Mouse (Mus musculus): Measurements from ENCODE around the gene Ddx25. TPM values are rescaled to one million over a fixed set of nuclear protein-coding genes. Genes with fewer than 3 reads are reported as not detected.

Ddx25 gene
- polyA plus RNA-seq (2017; shearing (Covaris generic)): 0.04 TPM

GRCm38 (mm10) chr9:35558257-35559008 is at the start of gene Ddx25, which contains the start of gene Pus3:
Ddx25 (minus strand) TSS chr9:35558528.
Pus3 (plus strand) TSS chr9:35558595.

DNA sequence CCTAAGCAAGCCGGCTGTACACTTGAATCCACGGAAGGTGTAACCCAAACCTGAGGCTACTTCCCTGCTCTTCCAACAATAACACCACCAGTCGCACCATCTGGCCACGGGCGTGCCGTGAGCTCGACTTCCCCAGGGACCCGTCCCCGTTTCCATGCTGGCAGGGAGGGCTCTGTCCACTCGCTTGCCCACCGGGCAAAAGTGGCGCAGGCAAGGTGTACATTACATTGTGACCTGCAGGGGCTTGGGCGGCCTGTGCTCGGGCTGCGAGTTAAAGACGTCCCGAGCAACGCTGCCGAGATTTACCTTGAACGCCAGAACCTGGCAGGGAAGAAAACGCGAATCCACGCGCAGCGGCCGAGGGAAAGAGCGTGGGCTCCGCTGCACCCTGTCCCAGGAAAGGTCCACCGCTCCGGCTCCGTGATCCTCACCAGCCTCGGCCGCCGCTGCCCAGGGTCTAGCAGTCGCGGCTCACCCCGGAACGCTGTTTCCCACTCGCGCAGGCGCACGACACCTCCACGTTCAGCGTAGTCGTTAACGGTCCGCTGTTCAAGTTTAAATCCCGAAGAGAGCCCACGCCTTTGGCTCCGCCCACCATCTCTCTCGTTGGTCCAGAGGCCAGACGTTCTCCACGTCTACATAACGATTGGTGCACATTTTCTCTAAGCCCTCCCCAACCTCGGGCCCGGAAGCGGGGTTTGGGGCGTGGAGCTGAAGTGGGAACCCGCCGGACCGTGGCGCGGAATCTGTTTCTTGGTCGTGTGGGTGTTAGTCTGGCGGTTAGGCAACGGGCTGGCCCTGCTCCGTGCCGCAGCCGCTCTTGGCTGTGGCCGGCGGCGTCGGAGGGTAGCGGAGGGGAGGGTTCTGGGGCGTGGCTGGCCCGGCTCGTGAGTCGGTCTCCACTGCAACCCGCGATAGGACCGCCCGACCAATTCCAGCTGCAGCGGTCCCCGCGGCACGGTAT is 11.5 kb upstream of the Ddx25 start, which contains the start of the genes Pate2 and Hyls1:
Pate2 (plus strand) TSS at position 714 of the 964 bp plus-strand sequence.
Hyls1 (minus strand) TSS at position 828 of the 964 bp plus-strand sequence.

DNA sequence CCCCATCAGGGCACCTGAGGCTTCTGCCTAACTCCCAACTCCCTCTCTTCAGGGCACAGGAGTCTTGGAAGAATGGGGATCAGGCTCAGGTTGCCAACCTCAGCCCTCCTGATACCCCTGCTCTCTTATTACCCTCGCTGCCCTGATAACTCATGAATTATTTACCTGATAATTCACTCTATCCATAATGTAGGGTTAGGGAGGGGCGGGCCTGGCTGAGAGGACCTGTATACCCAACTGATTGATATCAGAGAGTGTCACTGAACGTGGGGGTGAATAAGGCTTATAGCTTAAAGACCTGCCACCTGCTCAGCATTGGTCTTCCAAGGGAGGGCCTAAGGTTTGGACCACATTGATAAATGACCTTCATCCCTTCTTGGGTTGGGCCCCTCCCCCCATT is 40.2 kb downstream of the Ddx25 start, which contains the start of gene Gm1113:
Gm1113 (minus strand) TSS at position 101 of the 400 bp plus-strand sequence.

Other genes starting within 250 kb of the Ddx25 start
- 5.9 TPM for gene Cdon, start 137.4 kb downstream of the Ddx25 start, polyA plus RNA-seq (2017; shearing (Covaris generic))
- not detected for gene Gm1113, start 40.3 kb downstream of the Ddx25 start, polyA plus RNA-seq (2017; shearing (Covaris generic))
- 34.9 TPM for gene Pus3, start 67 bp upstream of the Ddx25 start, polyA plus RNA-seq (2017; shearing (Covaris generic))
- 0.31 TPM for gene Pate2, start 11.8 kb upstream of the Ddx25 start, polyA plus RNA-seq (2017; shearing (Covaris generic))
- gene Hyls1, start 11.9 kb upstream of the Ddx25 start, polyA plus RNA-seq (2017; shearing (Covaris generic)): 6.3 TPM
- not detected for gene Pate4, start 53.4 kb upstream of the Ddx25 start, polyA plus RNA-seq (2017; shearing (Covaris generic))
- not detected for gene Pate3, start 89.7 kb upstream of the Ddx25 start, polyA plus RNA-seq (2017; shearing (Covaris generic))
- not detected for gene Pate1, start 128.9 kb upstream of the Ddx25 start, polyA plus RNA-seq (2017; shearing (Covaris generic))
- not detected for gene Gm17677, start 182.5 kb upstream of the Ddx25 start, polyA plus RNA-seq (2017; shearing (Covaris generic))
- gene Gm17727, start 219.6 kb upstream of the Ddx25 start, polyA plus RNA-seq (2017; shearing (Covaris generic)): not detected
- gene Gm27235, start 231.6 kb upstream of the Ddx25 start, polyA plus RNA-seq (2017; shearing (Covaris generic)): not detected
- gene D730048I06Rik, start 231.6 kb upstream of the Ddx25 start, polyA plus RNA-seq (2017; shearing (Covaris generic)): not detected

Data from CD4-positive, CD25-positive, alpha-beta regulatory T cell (primary cell).